Mouse (Mus musculus): ENCODE results near the gene Tet3. TPM values are rescaled to one million over a fixed set of nuclear protein-coding genes. Genes with fewer than 3 reads are reported as not detected.
A peak's percentile ranks its signal among the peaks of the same experiment; 100 is the strongest.

Gene Tet3
- total RNA-seq, 1 experiment, result 6.0 TPM

- no peaks in the 10 kb centered on the region for H3K4me1 ChIP-seq (ENCODE audit: control insufficient read depth in 2 of 2, insufficient read depth in 2 of 2, low read length in 2 of 2, poor library complexity in 1 of 2)
- TF ChIP-seq ZC3H11A (IDR thresholded peaks at IDR 0.05; ENCODE audit: borderline replicate concordance, low read depth, low read length) (peak; percentile 68), MAFK (IDR thresholded peaks at IDR 0.05; ENCODE audit: insufficient read depth, low read depth, low read length) (no peak)
- H3K9ac ChIP-seq (ENCODE audit: insufficient read depth, low read depth, low read length, poor library complexity, severe bottlenecking), result no peak overlapping the region
- H3K36me3 ChIP-seq (ENCODE audit: control insufficient read depth, insufficient read depth, low read length, poor library complexity, severe bottlenecking), result peaks cover 6% of the 10 kb centered on the region; the same call in 1 of the 2 replicates
- no peaks in the 10 kb centered on the region for H3K9me3 ChIP-seq (ENCODE audit: control insufficient read depth, insufficient read depth, low read depth, low read length)
- H3K27ac ChIP-seq (ENCODE audit: insufficient read depth, low read depth, low read length, poor library complexity, severe bottlenecking), result no peak overlapping the region
- no peak overlapping the region for H3K4me3 ChIP-seq (ENCODE audit: insufficient read depth in 1 of 2, low read depth in 1 of 2, low read length in 2 of 2, poor library complexity in 1 of 2, severe bottlenecking in 1 of 2)
- DNase-seq (ENCODE audit: low read depth, low spot score), result peak; percentile 55
- in situ Hi-C loops (cut with MboI; ENCODE audit: low sequenced_read_pairs in 2 of 2, unreplicated experiment in 2 of 2), result loop anchor here in 1 of 2 experiments (5.0 to 10.0 kb wide), 2 partner anchors 138 to 316 kb away; no protein-coding TSS in a partner anchor
Measured at GRCm38 (mm10) chr6:83356569-83357138, 102.2 kb downstream of the Tet3 start.

GRCm38 (mm10) chr6:83354856-83355781 lies 103.8 kb downstream of the Tet3 start:
- H3K4me3 ChIP-seq (ENCODE audit: insufficient read depth in 1 of 2, low read depth in 1 of 2, low read length in 2 of 2, poor library complexity in 1 of 2, severe bottlenecking in 1 of 2), result no peak overlapping the region
- no peaks in the 10 kb centered on the region for H3K9me3 ChIP-seq (ENCODE audit: control insufficient read depth, insufficient read depth, low read depth, low read length)
- H3K9ac ChIP-seq (ENCODE audit: insufficient read depth, low read depth, low read length, poor library complexity, severe bottlenecking), result no peak overlapping the region
- no peaks in the 10 kb centered on the region for H3K4me1 ChIP-seq (ENCODE audit: control insufficient read depth in 2 of 2, insufficient read depth in 2 of 2, low read length in 2 of 2, poor library complexity in 1 of 2)
- TF ChIP-seq HCFC1 (IDR thresholded peaks at IDR 0.05; ENCODE audit: borderline replicate concordance, insufficient read depth, low read length) (no peak), MAFK (IDR thresholded peaks at IDR 0.05; ENCODE audit: insufficient read depth, low read depth, low read length) (no peak), ZNF384 (IDR thresholded peaks at IDR 0.05; ENCODE audit: low read depth, low read length) (no peak), CHD2 (IDR thresholded peaks at IDR 0.05; ENCODE audit: low read depth, low read length) (no peak), ZC3H11A (IDR thresholded peaks at IDR 0.05; ENCODE audit: borderline replicate concordance, low read depth, low read length) (no peak)
- in situ Hi-C loops (cut with MboI; ENCODE audit: low sequenced_read_pairs in 2 of 2, unreplicated experiment in 2 of 2), result loop anchor here in 1 of 2 experiments (5.0 to 10.0 kb wide), 2 partner anchors 140 to 317 kb away; no protein-coding TSS in a partner anchor
- H3K36me3 ChIP-seq (ENCODE audit: control insufficient read depth, insufficient read depth, low read length, poor library complexity, severe bottlenecking), result peaks cover 6% of the 10 kb centered on the region; the same call in 1 of the 2 replicates
- DNase-seq (ENCODE audit: low read depth, low spot score), result no peak
- no peak overlapping the region for H3K27ac ChIP-seq (ENCODE audit: insufficient read depth, low read depth, low read length, poor library complexity, severe bottlenecking)

- Histone ChIP-seq H3K9ac (ENCODE audit: insufficient read depth, low read depth, low read length, poor library complexity, severe bottlenecking) (no peak overlapping the region), H3K9me3 (ENCODE audit: control insufficient read depth, insufficient read depth, low read depth, low read length) (no peaks in the 10 kb centered on the region), H3K36me3 (ENCODE audit: control insufficient read depth, insufficient read depth, low read length, poor library complexity, severe bottlenecking) (peaks cover 4% of the 10 kb centered on the region), H3K27ac (ENCODE audit: insufficient read depth, low read depth, low read length, poor library complexity, severe bottlenecking) (no peak overlapping the region), H3K4me1 (ENCODE audit: control insufficient read depth in 2 of 2, insufficient read depth in 2 of 2, low read length in 2 of 2, poor library complexity in 1 of 2) (peaks cover 0 to 4% of the 10 kb centered on the region in 2 experiments; a peak in 1 of 4 replicates), H3K4me3 (ENCODE audit: insufficient read depth in 1 of 2, low read depth in 1 of 2, low read length in 2 of 2, poor library complexity in 1 of 2, severe bottlenecking in 1 of 2) (no peak overlapping the region)
- DNase-seq (ENCODE audit: low read depth, low spot score), result no peak
- TF ChIP-seq ZC3H11A (IDR thresholded peaks at IDR 0.05; ENCODE audit: borderline replicate concordance, low read depth, low read length) (no peak), MAFK (IDR thresholded peaks at IDR 0.05; ENCODE audit: insufficient read depth, low read depth, low read length) (no peak), CHD2 (IDR thresholded peaks at IDR 0.05; ENCODE audit: low read depth, low read length) (no peak), HCFC1 (IDR thresholded peaks at IDR 0.05; ENCODE audit: borderline replicate concordance, insufficient read depth, low read length) (no peak), ZNF384 (IDR thresholded peaks at IDR 0.05; ENCODE audit: low read depth, low read length) (no peak)
- in situ Hi-C loops (cut with MboI; ENCODE audit: low sequenced_read_pairs in 2 of 2, unreplicated experiment in 2 of 2), result loop anchor here in 1 of 2 experiments (10.0 kb wide), 1 partner anchor 142 kb away; no protein-coding TSS in a partner anchor
Measured at GRCm38 (mm10) chr6:83352666-83353410, 106.0 kb downstream of the Tet3 start.

GRCm38 (mm10) chr6:83351490-83352160 lies 107.3 kb downstream of the Tet3 start:
- Histone ChIP-seq H3K27ac (ENCODE audit: insufficient read depth, low read depth, low read length, poor library complexity, severe bottlenecking) (no peak overlapping the region), H3K9ac (ENCODE audit: insufficient read depth, low read depth, low read length, poor library complexity, severe bottlenecking) (no peak overlapping the region), H3K9me3 (ENCODE audit: control insufficient read depth, insufficient read depth, low read depth, low read length) (no peaks in the 10 kb centered on the region), H3K36me3 (ENCODE audit: control insufficient read depth, insufficient read depth, low read length, poor library complexity, severe bottlenecking) (peaks cover 6% of the 10 kb centered on the region), H3K4me3 (ENCODE audit: insufficient read depth in 1 of 2, low read depth in 1 of 2, low read length in 2 of 2, poor library complexity in 1 of 2, severe bottlenecking in 1 of 2) (no peak overlapping the region), H3K4me1 (ENCODE audit: control insufficient read depth in 2 of 2, insufficient read depth in 2 of 2, low read length in 2 of 2, poor library complexity in 1 of 2) (peaks cover 0 to 4% of the 10 kb centered on the region in 2 experiments; a peak in 1 of 4 replicates)
- TF ChIP-seq ZC3H11A (IDR thresholded peaks at IDR 0.05; ENCODE audit: borderline replicate concordance, low read depth, low read length), result no peak
- no peak for TF ChIP-seq ZNF384 (IDR thresholded peaks at IDR 0.05; ENCODE audit: low read depth, low read length)
- no peak for TF ChIP-seq CHD2 (IDR thresholded peaks at IDR 0.05; ENCODE audit: low read depth, low read length)
- TF ChIP-seq HCFC1 (IDR thresholded peaks at IDR 0.05; ENCODE audit: borderline replicate concordance, insufficient read depth, low read length), result no peak
- TF ChIP-seq MAFK (IDR thresholded peaks at IDR 0.05; ENCODE audit: insufficient read depth, low read depth, low read length), result no peak
- DNase-seq (ENCODE audit: low read depth, low spot score), result no peak
- in situ Hi-C loops (cut with MboI; ENCODE audit: low sequenced_read_pairs in 2 of 2, unreplicated experiment in 2 of 2), result loop anchor here in 1 of 2 experiments (10.0 kb wide), 1 partner anchor 143 kb away; no protein-coding TSS in a partner anchor

Data from ES-E14 (cell line).